Mouse (Mus musculus) MEL (cell line): ENCODE results near the gene Agap2. TPM values are rescaled to one million over a fixed set of nuclear protein-coding genes. Genes with fewer than 3 reads are reported as not detected.

Experiments
- DNase-seq: peaks from one replicate; pipeline ENCODE4 v3.0.0; 2011; ENCODE audit warnings: low read depth, low spot score
- H3K27ac ChIP-seq: 2 replicates; pipeline ENCODE4 v1.5.1; 2012; ENCODE audit warnings: low read depth, mild to moderate bottlenecking, control low read depth, low read length, moderate library complexity; ENCODE audit not compliant: control insufficient read depth
- H3K27me3 ChIP-seq, 2 experiments: fragments of 150-350 bp in 1 of 2; sonication (generic) in 1 of 2; 2 replicates each; pipeline ENCODE4 v1.6.1; 2012; ENCODE audit warnings: low read length in 2 of 2, mild to moderate bottlenecking in 2 of 2, improper control_type of control experiment in 1 of 2, moderate library complexity in 1 of 2; ENCODE audit not compliant: insufficient read depth in 2 of 2, control insufficient read depth in 1 of 2
- H3K36me3 ChIP-seq, 2 experiments: 2 replicates each; pipeline ENCODE4 v1.6.1; 2012 to 2014; ENCODE audit warnings: low read length in 2 of 2, improper control_type of control experiment in 1 of 2, inconsistent platforms in 1 of 2, mild to moderate bottlenecking in 1 of 2; ENCODE audit not compliant: insufficient read depth in 2 of 2, control insufficient read depth in 1 of 2
- H3K4me1 ChIP-seq, 2 experiments: fragments of 150-350 bp in 1 of 2; sonication (generic) in 1 of 2; 2 replicates each; pipeline ENCODE4 v1.6.1; 2012; ENCODE audit warnings: low read length in 2 of 2, improper control_type of control experiment in 1 of 2, mild to moderate bottlenecking in 1 of 2; ENCODE audit not compliant: insufficient read depth in 2 of 2, control insufficient read depth in 1 of 2
- H3K4me3 ChIP-seq, 2 experiments: fragments of 150-350 bp in 1 of 2; sonication (generic) in 1 of 2; 2 replicates each; pipeline ENCODE4 v1.5.1; 2012; ENCODE audit warnings: low read depth in 2 of 2, low read length in 2 of 2, mild to moderate bottlenecking in 2 of 2, moderate library complexity in 2 of 2, control low read depth in 1 of 2, improper control_type of control experiment in 1 of 2; ENCODE audit not compliant: control insufficient read depth in 1 of 2, insufficient read depth in 1 of 2
- H3K79me2 ChIP-seq: 2 replicates; pipeline ENCODE4 v1.6.1; 2012; ENCODE audit warnings: mild to moderate bottlenecking, low read length, moderate library complexity; ENCODE audit not compliant: control insufficient read depth, poor library complexity, insufficient read depth
- H3K9ac ChIP-seq: 2 replicates; pipeline ENCODE4 v1.6.1; 2012; ENCODE audit warnings: low read depth, mild to moderate bottlenecking, control low read depth, low read length, moderate library complexity; ENCODE audit not compliant: control insufficient read depth, poor library complexity, severe bottlenecking
- H3K9me3 ChIP-seq: fragments of 150-350 bp; sonication (generic); replicated peaks from 2 replicates; pipeline ENCODE4 v1.6.1; 2012; ENCODE audit warnings: mild to moderate bottlenecking, low read length, improper control_type of control experiment, moderate library complexity; ENCODE audit not compliant: insufficient read depth
- ELF1 ChIP-seq: IDR thresholded peaks from 2 replicates; pipeline ENCODE4 v1.6.1; 2014; ENCODE audit warnings: low read depth, mild to moderate bottlenecking, inconsistent platforms, low read length, improper control_type of control experiment, moderate library complexity
- GABPA ChIP-seq: IDR thresholded peaks from 2 replicates; pipeline ENCODE4 v1.6.1; 2012; ENCODE audit warnings: low read depth, mild to moderate bottlenecking, inconsistent platforms, low read length, improper control_type of control experiment, moderate library complexity
- GATA1 ChIP-seq: IDR thresholded peaks from 2 replicates; pipeline ENCODE4 v1.6.1; 2011; ENCODE audit warnings: low read depth, low read length, improper control_type of control experiment
- HCFC1 ChIP-seq: IDR thresholded peaks from 2 replicates; pipeline ENCODE4 v1.6.1; 2012; ENCODE audit warnings: low read depth, mild to moderate bottlenecking, inconsistent platforms, low read length, improper control_type of control experiment, moderate library complexity
- MAZ ChIP-seq: IDR thresholded peaks from 2 replicates; pipeline ENCODE4 v1.6.1; 2012; ENCODE audit warnings: low read depth, mild to moderate bottlenecking, inconsistent platforms, low read length, improper control_type of control experiment
- MEF2A ChIP-seq: IDR thresholded peaks from 2 replicates; pipeline ENCODE4 v1.6.1; 2014; ENCODE audit warnings: low read depth, mild to moderate bottlenecking, inconsistent platforms, low read length, improper control_type of control experiment; ENCODE audit not compliant: poor library complexity, insufficient replicate concordance, severe bottlenecking; ENCODE audit errors: extremely low read depth
- MYB ChIP-seq: IDR thresholded peaks from 2 replicates; pipeline ENCODE4 v1.6.1; 2011; ENCODE audit warnings: mild to moderate bottlenecking, low read depth, low read length, improper control_type of control experiment
- MYC ChIP-seq: IDR thresholded peaks from 2 replicates; pipeline ENCODE4 v1.6.1; 2011; ENCODE audit warnings: low read depth, mild to moderate bottlenecking, low read length, improper control_type of control experiment, moderate library complexity
- NELFE ChIP-seq: IDR thresholded peaks from 2 replicates; pipeline ENCODE4 v1.6.1; 2011; ENCODE audit warnings: low read depth, low read length, improper control_type of control experiment
- NRF1 ChIP-seq: IDR thresholded peaks from 2 replicates; pipeline ENCODE4 v1.6.1; 2014; ENCODE audit warnings: low read depth, mild to moderate bottlenecking, inconsistent platforms, low read length, improper control_type of control experiment, moderate library complexity; ENCODE audit not compliant: poor library complexity, insufficient read depth, severe bottlenecking
- POLR2AphosphoS5 ChIP-seq: IDR thresholded peaks from 2 replicates; pipeline ENCODE4 v1.6.1; 2012; ENCODE audit warnings: low read depth, borderline replicate concordance, mild to moderate bottlenecking, inconsistent platforms, low read length, moderate library complexity, mixed read lengths
- RAD21 ChIP-seq: IDR thresholded peaks from 2 replicates; pipeline ENCODE4 v1.6.1; 2011; ENCODE audit warnings: mild to moderate bottlenecking, low read depth, low read length, improper control_type of control experiment
- SIN3A ChIP-seq: IDR thresholded peaks from 2 replicates; pipeline ENCODE4 v1.6.1; 2012; ENCODE audit warnings: low read length, improper control_type of control experiment, inconsistent platforms
- UBTF ChIP-seq: IDR thresholded peaks from 2 replicates; pipeline ENCODE4 v1.6.1; 2012; ENCODE audit warnings: low read depth, mild to moderate bottlenecking, inconsistent platforms, low read length, improper control_type of control experiment, moderate library complexity, borderline replicate concordance; ENCODE audit not compliant: insufficient read depth
- USF2 ChIP-seq, 2 experiments: IDR thresholded peaks; 2 replicates each; pipeline ENCODE4 v1.6.1; 2011 to 2012; ENCODE audit warnings: improper control_type of control experiment in 2 of 2, low read length in 2 of 2, borderline replicate concordance in 1 of 2, inconsistent platforms in 1 of 2, low read depth in 1 of 2, mild to moderate bottlenecking in 1 of 2; ENCODE audit not compliant: insufficient read depth in 1 of 2
- ZC3H11A ChIP-seq: IDR thresholded peaks from 2 replicates; pipeline ENCODE4 v1.6.1; 2012; ENCODE audit warnings: low read depth, mild to moderate bottlenecking, inconsistent platforms, low read length, improper control_type of control experiment
- ZKSCAN1 ChIP-seq: IDR thresholded peaks from 2 replicates; pipeline ENCODE4 v1.6.1; 2012; ENCODE audit warnings: low read depth, mild to moderate bottlenecking, inconsistent platforms, low read length, improper control_type of control experiment, moderate library complexity
- ZNF384 ChIP-seq: IDR thresholded peaks from 2 replicates; pipeline ENCODE4 v1.6.1; 2012; ENCODE audit warnings: low read depth, mild to moderate bottlenecking, inconsistent platforms, low read length, improper control_type of control experiment
- polyA plus RNA-seq, 2 experiments: library from polyadenylated mRNA; stranded (reverse) in 1 of 2; unstranded in 1 of 2; fragments of >175 nt in 1 of 2; fragments of >200 nt in 1 of 2; gene quantifications; 2 replicates each; pipeline versions ENCODE4 v1.2.1 to v1.2.4; 2012; ENCODE audit warnings: low replicate concordance in 2 of 2, low read depth in 1 of 2; ENCODE audit not compliant: insufficient read length in 2 of 2, insufficient read depth in 1 of 2, missing spikeins in 1 of 2
- total RNA-seq: library from RNA; depleted of rRNA; stranded (reverse); fragments of 300-350 nt; gene quantifications from 2 replicates; pipeline ENCODE4 v1.2.3, GENCODE M21; 2012

The Agap2 gene
- total and polyA plus RNA-seq, 3 experiments, result 0.04 to 0.46 TPM; not detected in 1

- Histone ChIP-seq H3K4me3 (no peak overlapping the region), H3K9me3 (no peaks in the 10 kb centered on the region), H3K9ac (no peak overlapping the region), H3K4me1 (peaks cover 3 to 4% of the 10 kb centered on the region in 2 experiments; a peak in 2 of 4 replicates), H3K79me2 (peaks cover 7% of the 10 kb centered on the region), H3K27ac (no peak overlapping the region), H3K27me3 (no peaks in the 10 kb centered on the region), H3K36me3 (peaks cover 0 to 3% of the 10 kb centered on the region in 2 experiments; a peak in 2 of 4 replicates)
- no peak for DNase-seq
- TF ChIP-seq MYB (no peak), MAZ (no peak), NRF1 (no peak), ELF1 (no peak), ZNF384 (no peak), GATA1 (no peak), RAD21 (no peak), SIN3A (no peak), USF2 (IDR thresholded peaks at IDR 0.05; ENCODE audit: borderline replicate concordance in 1 of 2, insufficient read depth in 1 of 2, low read depth in 1 of 2, low read length in 2 of 2) (no peak), ZC3H11A (no peak)
Measured at GRCm38 (mm10) chr10:127118470-127118869, 43.4 kb downstream of the Agap2 start.

GRCm38 (mm10) chr10:127119229-127119628, 44.1 kb downstream of the Agap2 start:
- Histone ChIP-seq H3K79me2 (peaks cover 7% of the 10 kb centered on the region), H3K27ac (no peak overlapping the region), H3K4me1 (peaks cover 3 to 4% of the 10 kb centered on the region in 2 experiments; a peak in 2 of 4 replicates), H3K9ac (no peak overlapping the region), H3K36me3 (peaks cover 0 to 3% of the 10 kb centered on the region in 2 experiments; a peak in 2 of 4 replicates), H3K9me3 (no peaks in the 10 kb centered on the region), H3K4me3 (no peak overlapping the region), H3K27me3 (no peaks in the 10 kb centered on the region)
- TF ChIP-seq RAD21, result no peak
- no peak for TF ChIP-seq ZKSCAN1
- TF ChIP-seq USF2 (IDR thresholded peaks at IDR 0.05; ENCODE audit: borderline replicate concordance in 1 of 2, insufficient read depth in 1 of 2, low read depth in 1 of 2, low read length in 2 of 2), result no peak
- no peak for TF ChIP-seq NELFE
- TF ChIP-seq MYC, result no peak
- TF ChIP-seq SIN3A, result no peak
- no peak for TF ChIP-seq POLR2AphosphoS5
- no peak for TF ChIP-seq MEF2A
- TF ChIP-seq ZC3H11A, result no peak
- TF ChIP-seq MYB, result no peak
- TF ChIP-seq UBTF, result no peak
- no peak for TF ChIP-seq HCFC1
- TF ChIP-seq GABPA, result no peak
- no peak for DNase-seq
